Mouse (Mus musculus) megakaryocyte, embryonic 14.5 days (primary cell): ENCODE results near the gene Tbc1d2. TPM values are rescaled to one million over a fixed set of nuclear protein-coding genes. Genes with fewer than 3 reads are reported as not detected.

Experiments
- H3K27me3 ChIP-seq: replicated peaks from 2 replicates; pipeline ENCODE3; 2012; ENCODE audit warnings: inconsistent platforms
- H3K36me3 ChIP-seq: replicated peaks from 2 replicates; pipeline ENCODE3; 2012; ENCODE audit warnings: low read length, inconsistent platforms, mixed read lengths
- H3K4me1 ChIP-seq: 2 replicates; pipeline ENCODE4 v1.6.1; 2012; ENCODE audit warnings: inconsistent platforms
- H3K4me3 ChIP-seq: replicated peaks from 2 replicates; pipeline ENCODE3; 2012; ENCODE audit warnings: moderate library complexity, mild to moderate bottlenecking, inconsistent platforms
- H3K9me3 ChIP-seq: 2 replicates; pipeline ENCODE4 v1.6.1; 2012; ENCODE audit warnings: inconsistent platforms
- FLI1 ChIP-seq: IDR thresholded peaks from 2 replicates; pipeline ENCODE4 v1.6.1; 2012; ENCODE audit warnings: low read length, inconsistent platforms, mixed read lengths
- GATA1 ChIP-seq: IDR thresholded peaks from 3 replicates; pipeline ENCODE4 v1.6.1; 2012; ENCODE audit warnings: mixed read lengths, low read length, inconsistent platforms, borderline replicate concordance
- polyA plus RNA-seq: library from polyadenylated mRNA; stranded (reverse); fragments of >175 nt; gene quantifications from 2 replicates; pipeline ENCODE4 v1.2.3, GENCODE M21; 2012; ENCODE audit warnings: low replicate concordance; ENCODE audit not compliant: insufficient read depth

Gene Tbc1d2
- polyA plus RNA-seq, 1 experiment: 4.5 TPM

DNA sequence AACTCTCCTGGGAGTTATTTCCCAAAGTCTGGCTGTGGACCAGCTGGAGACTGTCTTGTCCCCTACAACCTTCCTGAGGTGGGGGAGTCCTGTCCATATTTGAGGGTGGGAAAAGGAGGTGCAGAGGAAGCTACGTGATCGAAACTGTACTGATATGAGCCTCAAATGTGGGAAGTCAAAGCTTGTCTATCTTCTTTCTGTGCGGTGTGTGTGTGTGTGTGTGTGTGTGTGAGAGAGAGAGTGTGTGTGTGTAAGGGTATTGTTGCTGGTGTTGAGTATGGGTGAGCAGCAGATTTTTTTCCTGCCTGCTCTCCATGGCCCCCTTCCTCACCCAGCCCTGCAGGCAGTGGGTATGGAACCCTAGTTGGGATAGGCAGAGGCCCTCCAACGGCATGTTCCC is 85.8 kb downstream of the Tbc1d2 start:
- Histone ChIP-seq H3K36me3 (peaks cover 14% of the 10 kb centered on the region), H3K4me3 (peak overlapping the region; percentile 90), H3K4me1 (peaks cover 77% of the 10 kb centered on the region), H3K9me3 (no peaks in the 10 kb centered on the region), H3K27me3 (no peaks in the 10 kb centered on the region)
- no peak for TF ChIP-seq GATA1
- no peak for TF ChIP-seq FLI1

DNA sequence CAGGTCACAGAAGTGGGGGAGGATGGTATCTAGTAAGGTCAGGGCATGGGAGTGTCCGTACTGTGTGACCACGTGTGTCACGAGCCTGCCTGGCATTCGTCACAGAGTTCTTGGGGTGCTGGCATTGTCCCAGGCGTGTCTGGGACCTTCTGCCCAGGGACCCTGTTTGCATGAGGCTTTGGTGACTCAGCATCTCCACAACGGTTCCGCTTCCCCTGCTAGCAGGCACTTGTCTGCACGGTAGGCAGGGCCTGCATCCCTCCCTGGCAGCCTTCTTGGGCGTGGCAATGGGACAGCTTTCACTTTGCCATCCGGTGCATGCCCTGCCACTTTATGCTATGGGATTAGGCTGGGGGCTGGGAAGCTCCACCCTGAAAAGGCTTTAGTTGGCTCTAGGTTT is 86.2 kb downstream of the Tbc1d2 start:
- Histone ChIP-seq H3K4me1 (peaks cover 81% of the 10 kb centered on the region), H3K4me3 (peak overlapping the region; percentile 90), H3K9me3 (no peaks in the 10 kb centered on the region), H3K36me3 (peaks cover 14% of the 10 kb centered on the region), H3K27me3 (no peaks in the 10 kb centered on the region)
- TF ChIP-seq GATA1 (no peak), FLI1 (no peak)

GRCm38 (mm10) chr4:46562841-46563240 is 87.2 kb downstream of the Tbc1d2 start:
- Histone ChIP-seq H3K36me3 (peaks cover 10% of the 10 kb centered on the region), H3K4me3 (peak overlapping the region; percentile 42), H3K4me1 (peaks cover 91% of the 10 kb centered on the region), H3K27me3 (no peaks in the 10 kb centered on the region), H3K9me3 (no peaks in the 10 kb centered on the region)
- TF ChIP-seq GATA1 (no peak), FLI1 (no peak)

DNA sequence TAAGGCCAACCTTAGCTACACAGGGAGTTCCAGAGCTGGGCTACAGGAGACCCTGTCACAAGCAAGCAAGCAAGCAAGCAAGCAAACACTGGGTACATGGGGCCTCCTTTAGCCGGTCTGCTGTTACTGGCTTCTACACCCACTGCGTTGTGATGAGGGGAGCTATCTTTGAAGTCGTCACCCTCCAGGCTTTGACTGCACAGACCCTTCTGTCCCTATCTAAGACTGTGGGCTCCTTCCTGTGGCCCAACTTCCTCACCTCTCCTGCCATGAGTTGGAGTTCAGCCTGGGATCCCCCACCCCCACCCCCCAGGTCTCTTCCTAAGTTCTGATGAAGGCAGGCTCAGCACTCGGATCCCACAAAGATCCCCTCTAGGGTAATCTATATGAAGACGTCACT is 88.0 kb downstream of the Tbc1d2 start:
- Histone ChIP-seq H3K4me1 (peaks cover 93% of the 10 kb centered on the region), H3K4me3 (no peak overlapping the region), H3K27me3 (no peaks in the 10 kb centered on the region), H3K9me3 (no peaks in the 10 kb centered on the region), H3K36me3 (peaks cover 10% of the 10 kb centered on the region)
- TF ChIP-seq GATA1 (no peak), FLI1 (no peak)

DNA sequence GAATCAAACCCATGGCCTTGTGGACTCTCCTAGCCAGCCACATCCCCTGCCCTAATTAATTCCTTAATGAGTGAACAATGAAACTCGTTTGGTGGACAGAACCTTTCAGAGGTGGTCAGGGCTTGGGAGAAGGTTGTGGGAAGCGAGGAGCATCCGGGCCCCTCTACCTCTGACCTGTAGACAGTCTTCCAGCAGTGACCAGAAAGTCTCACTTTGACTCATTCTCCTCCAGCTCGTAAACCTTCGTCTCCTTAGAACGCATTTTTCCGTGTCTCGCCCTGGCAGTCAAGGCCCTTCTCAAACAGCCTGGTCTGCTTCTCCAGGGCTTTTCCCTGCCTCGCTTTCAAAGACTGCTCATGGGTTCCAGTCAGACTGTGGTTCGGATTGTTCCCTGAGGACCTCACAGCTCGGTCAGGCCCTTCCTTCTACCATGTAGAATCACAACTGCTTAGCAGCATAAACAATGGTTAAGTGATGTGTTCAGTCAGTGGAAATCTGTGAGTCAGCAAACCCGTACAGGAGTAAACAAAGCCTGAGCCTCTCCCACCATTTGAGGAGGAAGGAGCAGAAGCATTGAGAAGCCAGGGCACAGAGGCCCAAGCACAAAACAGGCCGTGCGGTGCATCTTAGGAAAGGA is 89.8 kb downstream of the Tbc1d2 start:
- Histone ChIP-seq H3K4me3 (no peak overlapping the region), H3K36me3 (peaks cover 10% of the 10 kb centered on the region), H3K27me3 (no peaks in the 10 kb centered on the region), H3K9me3 (no peaks in the 10 kb centered on the region), H3K4me1 (peaks cover 93% of the 10 kb centered on the region)
- no peak for TF ChIP-seq GATA1
- no peak for TF ChIP-seq FLI1

DNA sequence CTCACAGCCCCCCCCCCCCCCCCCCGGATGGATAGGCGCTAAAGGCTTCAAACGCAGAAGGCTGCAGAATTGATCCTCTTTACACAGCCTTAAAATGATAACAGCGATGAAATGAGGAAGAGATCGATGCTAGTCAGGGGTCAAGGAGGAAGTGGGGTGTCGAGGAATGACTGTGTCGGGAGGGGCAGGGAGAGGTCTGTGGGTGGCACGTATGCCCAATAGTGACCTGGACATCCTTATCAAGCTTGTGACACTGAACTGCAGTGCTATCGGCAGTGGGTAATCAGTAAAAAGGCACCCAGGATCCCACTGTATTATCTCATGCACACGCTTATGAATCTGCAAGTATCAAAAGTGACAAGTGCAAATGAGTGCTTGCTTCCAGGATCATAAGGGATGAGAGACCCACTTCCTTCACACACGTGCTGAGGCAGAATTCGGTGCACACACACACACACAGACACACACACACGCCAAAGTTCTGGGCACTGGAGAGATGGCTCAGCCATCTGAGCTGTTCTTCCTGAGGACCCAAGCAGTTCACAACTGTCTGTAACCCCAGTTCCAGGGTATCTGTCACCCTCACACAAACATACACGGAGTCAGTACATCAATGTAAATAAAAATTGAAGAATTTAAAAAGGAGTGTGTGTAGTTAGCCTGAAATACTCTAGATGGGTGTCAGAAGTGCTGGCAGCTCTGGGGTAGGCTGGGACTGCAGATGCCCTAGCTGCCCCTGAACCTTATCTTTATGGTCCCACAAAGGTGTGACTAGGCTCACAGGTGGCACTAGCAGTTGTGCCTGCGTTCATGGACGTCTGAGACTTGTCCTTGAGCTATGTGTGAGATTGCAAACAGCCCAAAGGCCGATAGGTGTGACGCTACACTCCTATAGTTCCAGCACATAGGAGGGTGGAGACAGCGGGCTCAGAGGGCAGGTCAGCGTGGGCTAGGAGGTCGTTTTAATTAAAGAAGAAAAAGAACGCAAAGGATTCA is 91.0 kb downstream of the Tbc1d2 start:
- H3K36me3 ChIP-seq: peaks cover 10% of the 10 kb centered on the region
- H3K9me3 ChIP-seq: no peaks in the 10 kb centered on the region
- TF ChIP-seq GATA1 (no peak), FLI1 (no peak)
- H3K4me3 ChIP-seq: peak overlapping the region; percentile 44
- peaks cover 93% of the 10 kb centered on the region for H3K4me1 ChIP-seq
- no peaks in the 10 kb centered on the region for H3K27me3 ChIP-seq

DNA sequence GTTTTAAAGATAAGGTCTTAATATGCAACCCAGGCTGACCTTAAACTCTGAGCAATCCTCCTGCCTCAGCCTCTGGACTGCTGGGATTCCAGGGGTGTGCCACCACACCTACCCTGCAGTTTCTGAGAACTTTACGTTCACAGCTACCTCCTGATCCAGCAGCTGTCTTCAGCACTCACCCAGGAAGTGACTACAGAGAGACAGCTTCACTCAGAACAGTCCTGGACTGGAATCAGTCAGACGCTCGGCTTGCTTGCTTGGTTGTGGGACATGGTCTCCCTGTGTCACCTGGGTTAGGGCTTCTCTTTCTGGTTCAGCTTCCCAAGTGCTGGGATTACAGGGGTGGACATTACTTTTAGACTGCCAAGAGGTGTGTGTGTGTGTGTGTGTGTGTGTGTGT is 93.1 kb downstream of the Tbc1d2 start:
- Histone ChIP-seq H3K4me3 (no peak overlapping the region), H3K27me3 (no peaks in the 10 kb centered on the region), H3K9me3 (no peaks in the 10 kb centered on the region), H3K36me3 (peaks cover 15% of the 10 kb centered on the region), H3K4me1 (peaks cover 92% of the 10 kb centered on the region)
- TF ChIP-seq GATA1 (no peak), FLI1 (no peak)

DNA sequence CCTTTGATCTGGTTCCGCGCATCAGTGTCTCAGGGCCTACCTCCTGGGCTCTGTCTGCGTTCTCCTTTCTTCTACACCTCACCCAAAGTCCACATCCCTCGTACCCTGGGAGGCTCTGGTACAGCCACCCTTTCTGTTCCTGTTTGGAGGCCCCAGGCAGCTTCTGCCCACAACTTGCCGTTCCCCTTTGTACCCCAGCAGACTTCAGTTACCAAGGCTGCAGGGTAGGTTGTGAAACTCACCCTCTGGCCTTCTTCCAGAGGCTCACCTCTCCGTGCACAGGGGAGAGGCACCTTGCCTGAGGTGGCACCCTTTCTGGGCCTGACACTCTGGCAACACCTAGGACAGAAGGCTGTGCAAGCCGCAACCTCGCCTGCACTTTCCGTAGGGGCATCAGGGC is 94.2 kb downstream of the Tbc1d2 start:
- Histone ChIP-seq H3K4me1 (peaks cover 92% of the 10 kb centered on the region), H3K27me3 (no peaks in the 10 kb centered on the region), H3K4me3 (peak overlapping the region; percentile 51), H3K36me3 (peaks cover 26% of the 10 kb centered on the region), H3K9me3 (no peaks in the 10 kb centered on the region)
- no peak for TF ChIP-seq FLI1
- no peak for TF ChIP-seq GATA1

Other genes starting within 250 kb of the Tbc1d2 start
- gene Hemgn, start 236.7 kb downstream of the Tbc1d2 start, polyA plus RNA-seq: 5.5 and 13.1 TPM in 2 replicates
- 638 and 1,212 TPM in 2 replicates for gene Anp32b, start 199.3 kb downstream of the Tbc1d2 start, polyA plus RNA-seq
- gene Nans, start 161.0 kb downstream of the Tbc1d2 start, polyA plus RNA-seq: 34.0 and 67.2 TPM in 2 replicates
- gene Trim14, start 114.1 kb downstream of the Tbc1d2 start, polyA plus RNA-seq: 2.0 and 8.1 TPM in 2 replicates
- gene Coro2a, start 48.0 kb downstream of the Tbc1d2 start, polyA plus RNA-seq: 29.8 and 31.3 TPM in 2 replicates